Mouse (Mus musculus) mature B cell (primary cell): Measurements from ENCODE around the gene Gm28374.
"Not testable (repeated sequence)": the region's sequence is repeated elsewhere in the genome, so short reads cannot be mapped to it uniquely, and the experiment has no call there.

Experiments used
- in situ Hi-C: fragments of 300-500 bp; cut with MboI; formaldehyde crosslinking; loops from 2 replicates; pipeline ENCODE4 v1.14.3; 2019

Gm28374 gene

GRCm38 (mm10) chr19:6082156-6082555, at the start of gene Gm28374:
Gene Gm28374, minus strand, starts transcription at chr19:6082256.
- in situ Hi-C loops: no loop called here

DNA sequence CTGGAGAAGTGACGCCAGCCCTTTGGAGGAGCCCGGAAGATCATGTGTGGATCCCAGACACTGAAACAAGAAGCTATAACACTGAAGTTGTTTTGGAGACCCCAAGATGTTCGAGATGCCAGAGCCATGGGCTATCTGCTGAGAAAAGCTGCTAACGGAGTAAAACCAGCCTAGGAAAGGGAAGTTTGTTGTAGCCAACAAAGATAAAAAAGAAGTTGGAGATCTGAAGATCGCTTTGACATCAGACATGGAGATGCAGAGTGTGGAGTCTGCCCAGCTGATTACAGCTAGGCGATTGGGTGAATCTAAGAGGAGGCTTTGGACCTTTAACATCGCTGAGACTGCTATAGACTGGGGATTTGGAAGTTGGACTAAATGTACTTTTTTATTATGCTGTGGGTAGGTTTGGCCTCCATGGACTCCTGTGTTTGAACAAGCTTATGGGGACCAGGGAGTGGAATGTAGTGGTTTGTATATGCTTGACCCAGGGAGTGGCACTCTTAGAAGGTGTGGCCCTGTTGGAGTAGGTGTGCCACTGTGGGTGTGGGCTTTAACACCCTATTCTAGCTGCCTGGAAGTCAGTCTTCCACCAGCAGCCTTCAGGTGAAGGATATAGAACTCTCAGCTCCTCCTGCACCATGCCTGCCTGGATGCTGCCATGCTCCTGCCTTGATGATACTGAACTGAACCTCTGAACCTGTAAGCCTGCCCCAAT, 48.5 kb upstream of the Gm28374 start:
- in situ Hi-C loops: not testable (repeated sequence)

DNA sequence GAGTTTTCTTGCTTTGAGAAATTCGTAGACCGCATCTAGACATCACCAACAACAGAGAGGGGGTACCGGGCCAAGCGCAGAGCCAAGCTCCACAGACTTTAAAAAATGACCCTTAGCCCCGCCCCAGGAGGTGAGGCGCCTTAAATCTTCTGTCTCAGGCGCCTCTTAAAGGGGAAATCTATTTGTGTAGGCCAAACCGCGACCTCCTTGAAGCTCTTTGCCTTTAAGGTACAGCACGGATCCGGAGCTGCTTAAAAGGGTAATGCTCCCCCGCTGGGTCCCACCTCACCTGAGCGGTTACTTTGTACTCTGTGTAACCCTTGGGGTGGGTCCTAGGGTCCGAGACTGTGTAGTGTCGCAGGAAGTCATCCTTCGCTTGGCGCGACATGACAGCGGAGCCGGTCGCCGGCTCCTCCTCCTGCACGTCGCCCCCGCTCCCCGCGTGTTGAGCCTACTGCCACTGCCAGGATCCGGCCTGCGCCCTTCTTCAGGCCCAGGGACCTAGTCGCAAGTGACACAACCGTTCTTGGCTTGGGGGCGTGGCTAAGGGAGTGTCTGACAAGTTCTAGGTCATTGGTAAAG, 45.8 kb upstream of the Gm28374 start, which contains the start of gene Snx15:
TSS of gene Snx15 (minus strand) at position 545 of the 582 bp plus-strand sequence.
- in situ Hi-C loops: loop anchor here (10.0 kb wide), 1 partner anchor 163 kb away; the partner anchor contains the start of gene Pola2

GRCm38 (mm10) chr19:6126789-6127580, 44.9 kb upstream of the Gm28374 start:
- in situ Hi-C loops: loop anchor here (10.0 kb wide), 1 partner anchor 162 kb away; the partner anchor contains the start of gene Pola2

DNA sequence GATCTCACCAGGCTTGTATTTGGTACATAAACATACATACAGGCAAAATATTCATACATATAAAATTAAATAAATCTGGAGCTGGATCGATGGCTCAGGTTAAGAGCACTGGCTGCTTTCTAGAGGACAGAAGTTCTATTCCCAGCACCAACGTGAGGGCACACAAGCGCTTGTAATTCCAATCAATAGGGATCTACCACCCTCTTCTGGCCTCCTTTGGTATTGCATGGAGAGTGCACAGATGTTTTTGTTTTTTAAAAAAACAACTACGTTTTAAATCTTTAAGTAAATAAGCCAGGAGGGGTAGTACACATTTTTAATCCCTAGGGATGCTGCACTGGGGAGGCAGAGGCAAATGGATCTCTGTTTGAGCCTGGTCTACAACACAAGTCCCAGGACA, 44.2 kb upstream of the Gm28374 start:
- in situ Hi-C loops: loop anchor here (10.0 kb wide), 1 partner anchor 161 kb away; the partner anchor contains the start of gene Pola2

GRCm38 (mm10) chr19:6124898-6125297, 42.8 kb upstream of the Gm28374 start:
- in situ Hi-C loops: loop anchor here (10.0 kb wide), 1 partner anchor 160 kb away; the partner anchor contains the start of gene Pola2

DNA sequence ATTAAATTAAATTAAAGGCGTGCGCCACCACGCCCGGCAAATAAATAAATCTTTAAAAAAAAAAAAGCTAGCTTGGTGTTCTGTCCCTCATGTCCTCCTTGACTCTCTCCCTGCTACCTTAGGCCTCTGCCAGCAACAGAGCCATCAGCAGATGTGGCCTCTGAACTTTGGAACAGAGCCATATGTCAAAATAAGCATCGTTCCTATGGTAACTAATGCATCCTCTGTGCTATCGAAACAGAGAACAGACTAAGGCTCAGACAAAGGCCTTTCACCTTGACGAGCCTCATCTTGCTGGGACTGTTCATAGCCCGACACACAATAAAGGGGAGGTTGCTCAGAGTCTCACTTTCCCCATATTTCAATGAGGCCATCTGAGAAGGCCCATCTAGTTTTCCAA, 41.3 kb upstream of the Gm28374 start:
- in situ Hi-C loops: loop anchor here (10.0 kb wide), 1 partner anchor 159 kb away; the partner anchor contains the start of gene Pola2

DNA sequence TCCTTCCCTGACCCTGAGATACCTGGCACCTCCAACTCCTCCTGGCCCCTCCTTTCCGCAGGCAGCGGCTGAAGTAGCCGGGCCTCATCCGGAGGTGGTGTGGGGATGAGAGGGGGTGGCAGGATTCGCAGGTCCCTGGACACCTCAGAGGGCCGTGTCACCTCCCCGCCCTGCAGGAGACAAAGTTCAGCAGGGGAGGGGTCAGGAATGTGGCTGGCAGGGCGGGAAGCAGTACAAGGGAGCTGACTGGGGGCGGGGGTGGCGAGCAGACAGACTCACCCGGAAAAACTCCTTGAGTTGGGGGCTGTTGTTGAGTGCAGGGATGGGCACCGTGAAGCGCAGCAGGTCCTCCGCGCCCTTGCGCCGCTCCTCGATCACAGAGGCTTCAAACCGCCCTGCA, 39.7 kb upstream of the Gm28374 start:
- in situ Hi-C loops: loop anchor here (10.0 kb wide), 1 partner anchor 157 kb away; the partner anchor contains the start of gene Pola2

DNA sequence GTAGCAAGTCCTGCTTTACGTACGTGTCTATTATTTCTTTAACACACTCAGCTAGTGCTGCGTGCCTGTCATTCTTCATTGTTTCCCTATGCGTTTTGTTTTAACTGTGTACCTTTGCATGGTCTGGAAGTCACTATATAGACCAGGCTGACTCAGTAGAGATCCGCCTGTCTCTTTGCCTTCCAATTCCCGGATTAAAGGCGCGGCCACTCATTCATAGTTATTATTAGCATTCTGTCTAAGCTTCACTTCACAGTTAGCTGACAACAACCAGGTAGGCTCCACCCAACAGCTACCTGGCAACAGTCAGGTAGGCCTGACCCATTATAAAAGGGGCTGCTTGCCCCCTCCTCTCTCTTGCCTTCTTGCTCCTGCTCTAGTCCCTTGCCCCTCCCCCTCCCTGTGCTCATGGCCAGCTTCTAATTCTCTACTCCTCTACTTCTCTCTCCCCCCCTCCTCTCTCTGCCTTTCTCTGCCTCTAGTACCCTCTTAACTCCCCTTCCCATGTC, 36.7 kb upstream of the Gm28374 start:
- in situ Hi-C loops: no loop called here

DNA sequence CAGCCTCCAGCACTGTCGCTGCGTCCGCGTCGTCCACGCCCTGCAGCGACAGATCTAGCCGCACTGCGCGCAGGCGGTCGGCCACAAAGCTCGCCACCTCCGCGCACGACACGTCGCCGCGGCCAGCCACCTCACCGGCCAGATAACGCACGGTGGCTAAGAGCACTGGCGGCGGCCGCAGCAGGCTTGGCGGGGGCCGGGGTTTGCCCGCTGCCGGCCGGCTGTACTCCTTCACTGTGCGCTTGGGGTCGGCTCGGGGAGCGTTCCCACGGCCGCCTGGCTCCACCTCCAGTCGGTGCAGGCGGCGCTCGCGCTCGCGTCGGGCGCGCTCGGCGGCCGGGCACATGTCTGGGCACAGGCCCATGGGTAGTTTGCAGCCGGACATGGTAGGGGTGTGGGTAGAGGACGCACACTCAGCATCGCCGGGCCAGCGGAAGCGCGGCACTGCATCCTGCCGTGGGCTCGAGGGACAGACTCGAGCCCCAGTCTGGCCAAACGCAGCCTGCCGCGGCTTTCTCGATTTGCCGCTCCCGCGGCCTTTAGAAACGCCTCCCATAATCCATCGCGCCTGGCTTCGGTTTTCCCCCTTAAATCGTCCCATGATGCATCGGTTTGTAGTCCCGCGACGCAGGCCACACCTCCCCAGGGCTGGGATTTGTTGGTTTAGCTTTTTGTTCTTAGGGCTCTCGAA, 36.1 kb upstream of the Gm28374 start, which contains the start of gene Sac3d1:
TSS of gene Sac3d1 (minus strand) at position 665 of the 691 bp plus-strand sequence.
- in situ Hi-C loops: no loop called here

DNA sequence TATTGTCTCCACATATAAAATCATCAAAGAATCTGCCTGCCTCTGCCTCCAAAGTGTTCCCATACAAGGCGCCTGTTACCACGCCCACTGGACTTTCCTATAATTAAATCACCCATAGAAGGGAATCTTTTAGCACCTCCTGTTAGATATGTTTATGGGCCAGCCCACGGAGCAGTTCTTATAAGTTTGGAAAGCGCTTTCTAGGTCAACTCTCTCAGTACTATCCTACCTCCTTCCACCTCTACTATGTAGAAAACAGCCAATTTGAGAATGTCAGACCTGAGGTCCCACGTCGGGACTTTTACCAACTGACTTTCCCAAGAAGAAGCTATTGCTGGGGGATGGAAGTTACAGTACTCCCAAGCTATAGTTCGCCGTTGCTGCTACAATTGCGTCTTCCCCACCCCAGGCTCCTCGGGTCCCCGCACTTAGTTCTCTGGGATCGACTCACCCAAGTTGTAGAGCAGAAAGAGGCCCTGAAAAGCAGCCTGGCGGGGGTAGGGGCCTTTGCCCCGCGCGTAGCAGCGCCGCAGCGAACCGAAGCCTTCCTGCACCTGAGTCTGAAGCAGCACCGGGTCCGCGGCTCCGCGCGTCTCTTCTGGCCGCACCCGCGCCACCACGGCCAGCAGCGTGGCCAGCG, 35.4 kb upstream of the Gm28374 start:
- in situ Hi-C loops: no loop called here

GRCm38 (mm10) chr19:6116113-6116850, 34.2 kb upstream of the Gm28374 start:
- in situ Hi-C loops: no loop called here

GRCm38 (mm10) chr19:6113116-6113515, 31.1 kb upstream of the Gm28374 start:
- in situ Hi-C loops: no loop called here

DNA sequence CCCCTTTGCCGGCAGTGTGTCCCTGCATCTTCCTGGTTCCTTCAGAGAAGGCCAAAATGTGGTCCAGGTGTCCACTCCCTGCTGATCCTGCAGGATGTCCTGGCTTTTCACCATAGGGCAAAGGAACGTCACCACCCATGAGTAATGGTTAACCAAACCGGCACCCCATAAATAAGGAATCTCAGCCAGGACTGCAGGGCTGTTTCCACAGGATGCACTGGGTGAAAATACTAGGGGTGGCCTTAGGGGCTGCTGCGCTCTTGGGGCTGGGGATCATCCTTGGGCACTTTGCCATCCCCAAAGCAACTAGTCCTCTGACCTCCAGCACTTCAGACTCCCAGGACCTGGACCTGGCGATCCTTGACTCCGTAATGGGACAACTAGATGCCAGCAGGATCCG, 23.5 kb upstream of the Gm28374 start, which contains the start of gene Naaladl1:
TSS of gene Naaladl1 (plus strand) at position 197 of the 400 bp plus-strand sequence.
- in situ Hi-C loops: no loop called here

- in situ Hi-C loops: no loop called here
Measured at GRCm38 (mm10) chr19:6104476-6104875, 22.4 kb upstream of the Gm28374 start.

GRCm38 (mm10) chr19:6102169-6102853, 20.3 kb upstream of the Gm28374 start:
- in situ Hi-C loops: no loop called here

DNA sequence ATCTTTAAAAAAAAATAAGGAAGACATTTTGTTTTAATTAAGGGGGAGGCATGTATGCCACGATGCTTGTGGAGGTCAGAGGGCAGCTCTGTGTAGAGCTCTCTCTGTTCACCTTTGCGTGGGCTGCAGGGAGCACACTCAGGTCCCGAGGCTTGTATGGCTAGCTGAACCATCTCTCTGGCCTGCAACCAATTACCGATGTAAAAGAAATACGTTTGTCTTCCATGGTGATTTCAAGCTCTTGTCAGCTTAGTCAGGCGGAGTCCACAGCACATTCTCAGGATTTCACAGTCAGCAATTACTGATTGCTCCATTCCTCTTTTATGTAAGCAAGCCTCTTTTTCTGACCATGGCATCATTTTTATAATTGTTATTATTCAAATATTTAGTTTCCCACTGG, 19.1 kb upstream of the Gm28374 start:
- in situ Hi-C loops: no loop called here

GRCm38 (mm10) chr19:6097847-6098246, 15.8 kb upstream of the Gm28374 start:
- in situ Hi-C loops: no loop called here

GRCm38 (mm10) chr19:6094119-6094518, 12.1 kb upstream of the Gm28374 start, which contains the start of gene AC131692.1:
Gene AC131692.1, plus strand, starts transcription at chr19:6094419.
- in situ Hi-C loops: no loop called here
